Mouse (Mus musculus) midbrain, embryonic 16.5 days (tissue): Measurements from ENCODE around the gene Lgals2. TPM values are rescaled to one million over a fixed set of nuclear protein-coding genes. Genes with fewer than 3 reads are reported as not detected.

Experiments
- ATAC-seq: fragments of 200-750 bp; cut with Nextera tagmentation; 2 replicates; pipeline ENCODE4 v1.8.0; 2017; ENCODE audit warnings: moderate TSS enrichment
- H3K27ac ChIP-seq: fragments of 300-500 bp; sonication (generic); 2 replicates; pipeline ENCODE4 v1.5.1; 2014; ENCODE audit warnings: mild to moderate bottlenecking, low read length, mixed read lengths
- H3K27me3 ChIP-seq: fragments of 300-500 bp; sonication (generic); 2 replicates; pipeline ENCODE4 v1.6.1; 2014; ENCODE audit warnings: low read depth, low read length, mixed read lengths; ENCODE audit not compliant: control insufficient read depth, insufficient read depth
- H3K36me3 ChIP-seq: fragments of 300-500 bp; sonication (generic); 2 replicates; pipeline ENCODE4 v1.6.1; 2014; ENCODE audit warnings: mild to moderate bottlenecking, low read length, moderate library complexity, mixed read lengths; ENCODE audit not compliant: control insufficient read depth, insufficient read depth
- H3K4me1 ChIP-seq: fragments of 300-500 bp; sonication (generic); 2 replicates; pipeline ENCODE4 v1.6.1; 2014; ENCODE audit warnings: mild to moderate bottlenecking, low read length, mixed read lengths; ENCODE audit not compliant: control insufficient read depth, insufficient read depth
- H3K4me2 ChIP-seq: fragments of 300-500 bp; sonication (generic); 2 replicates; pipeline ENCODE4 v1.6.1; 2014; ENCODE audit warnings: mild to moderate bottlenecking, low read length, mixed read lengths
- H3K4me3 ChIP-seq: fragments of 300-500 bp; sonication (generic); 2 replicates; pipeline ENCODE4 v1.5.1; 2014; ENCODE audit warnings: low read depth, mild to moderate bottlenecking, low read length, moderate library complexity, mixed read lengths
- H3K9ac ChIP-seq: fragments of 300-500 bp; sonication (generic); 2 replicates; pipeline ENCODE4 v1.6.1; 2014; ENCODE audit warnings: low read depth, low read length, mixed read lengths
- H3K9me3 ChIP-seq: fragments of 300-500 bp; sonication (generic); replicated peaks from 2 replicates; pipeline ENCODE4 v1.6.1; 2014; ENCODE audit warnings: mild to moderate bottlenecking, low read length, mixed read lengths; ENCODE audit not compliant: control insufficient read depth, poor library complexity, severe bottlenecking
- WGBS: fragments of 180-500 bp; shearing (Covaris S2); extraction: QIAGEN DNeasy Blood & Tissue Kit; methylation state at CpG from one replicate; pipeline ENCODE4 v1.1.7; 2014; 5-methylcytosine and 5-hydroxymethylcytosine counted together
- polyA plus RNA-seq: library from polyadenylated mRNA; unstranded; fragments of >200 nt; fragmentation: Nextera tagmentation; extraction: Ambion mirVana; gene quantifications from 2 replicates; pipeline ENCODE4 v1.2.1, GENCODE M21; 2015

Gene Lgals2
- polyA plus RNA-seq, 1 experiment from 2014 or later: not detected

GRCm38 (mm10) chr15:78868398-78868797 lies 13.1 kb upstream of the Lgals2 start:
- no peaks in the 10 kb centered on the region for H3K4me1 ChIP-seq
- peak; percentile 70 for ATAC-seq
- no peak overlapping the region for H3K4me3 ChIP-seq
- 16% methylated on average over 9 of the region's 9 CpGs for WGBS
- H3K27ac ChIP-seq: peak overlapping the region; percentile 64
- no peaks in the 10 kb centered on the region for H3K9me3 ChIP-seq
- H3K9ac ChIP-seq: no peak overlapping the region
- no peaks in the 10 kb centered on the region for H3K36me3 ChIP-seq
- H3K4me2 ChIP-seq: no peak overlapping the region
- H3K27me3 ChIP-seq: no peaks in the 10 kb centered on the region

- Histone ChIP-seq H3K27me3 (no peaks in the 10 kb centered on the region), H3K27ac (no peak overlapping the region), H3K4me3 (no peak overlapping the region), H3K9me3 (no peaks in the 10 kb centered on the region), H3K9ac (no peak overlapping the region), H3K4me1 (no peaks in the 10 kb centered on the region), H3K36me3 (no peaks in the 10 kb centered on the region), H3K4me2 (no peak overlapping the region)
- no peak for ATAC-seq
- WGBS: 57% methylated on average over 9 of the region's 13 CpGs
Measured at GRCm38 (mm10) chr15:78863852-78864253, 8.5 kb upstream of the Lgals2 start.

GRCm38 (mm10) chr15:78863154-78863553 lies 7.8 kb upstream of the Lgals2 start:
- Histone ChIP-seq H3K27me3 (no peaks in the 10 kb centered on the region), H3K4me3 (no peak overlapping the region), H3K9ac (no peak overlapping the region), H3K4me2 (no peak overlapping the region), H3K36me3 (no peaks in the 10 kb centered on the region), H3K27ac (no peak overlapping the region), H3K4me1 (no peaks in the 10 kb centered on the region), H3K9me3 (no peaks in the 10 kb centered on the region)
- ATAC-seq: no peak
- WGBS: 78% methylated on average over 2 of the region's 2 CpGs

GRCm38 (mm10) chr15:78862280-78862679 lies 7.0 kb upstream of the Lgals2 start:
- no peaks in the 10 kb centered on the region for H3K9me3 ChIP-seq
- WGBS: 91% methylated on average over 5 of the region's 5 CpGs
- H3K4me2 ChIP-seq: no peak overlapping the region
- H3K27ac ChIP-seq: no peak overlapping the region
- H3K36me3 ChIP-seq: no peaks in the 10 kb centered on the region
- H3K9ac ChIP-seq: no peak overlapping the region
- no peak overlapping the region for H3K4me3 ChIP-seq
- ATAC-seq: no peak
- no peaks in the 10 kb centered on the region for H3K4me1 ChIP-seq
- H3K27me3 ChIP-seq: no peaks in the 10 kb centered on the region

GRCm38 (mm10) chr15:78859714-78860113 lies 4.4 kb upstream of the Lgals2 start:
- Histone ChIP-seq H3K9me3 (no peaks in the 10 kb centered on the region), H3K4me3 (no peak overlapping the region), H3K4me2 (no peak overlapping the region), H3K9ac (no peak overlapping the region), H3K4me1 (no peaks in the 10 kb centered on the region), H3K27ac (no peak overlapping the region), H3K36me3 (no peaks in the 10 kb centered on the region), H3K27me3 (no peaks in the 10 kb centered on the region)
- WGBS: 83% methylated on average over 6 of the region's 6 CpGs
- ATAC-seq: no peak

GRCm38 (mm10) chr15:78859311-78859710 lies 4.0 kb upstream of the Lgals2 start:
- H3K4me1 ChIP-seq: no peaks in the 10 kb centered on the region
- no peak for ATAC-seq
- 80% methylated on average over 4 of the region's 4 CpGs for WGBS

GRCm38 (mm10) chr15:78857009-78857408 lies 1.7 kb upstream of the Lgals2 start:
- no peaks in the 10 kb centered on the region for H3K36me3 ChIP-seq

More at GRCm38 (mm10) chr15:78859311-78859710, 4.0 kb upstream of the Lgals2 start:
- no peak overlapping the region for H3K4me3 ChIP-seq
- no peak overlapping the region for H3K27ac ChIP-seq
- H3K27me3 ChIP-seq: no peaks in the 10 kb centered on the region
- no peaks in the 10 kb centered on the region for H3K36me3 ChIP-seq
- H3K4me2 ChIP-seq: no peak overlapping the region
- H3K9me3 ChIP-seq: no peaks in the 10 kb centered on the region
- no peak overlapping the region for H3K9ac ChIP-seq

GRCm38 (mm10) chr15:78851505-78852153 lies 3.7 kb downstream of the Lgals2 start:
- peak overlapping the region; percentile 23; the same call in 1 of the 2 replicates for H3K4me2 ChIP-seq

More at GRCm38 (mm10) chr15:78857009-78857408, 1.7 kb upstream of the Lgals2 start:
- Histone ChIP-seq H3K9ac (no peak overlapping the region), H3K27me3 (no peaks in the 10 kb centered on the region), H3K27ac (no peak overlapping the region), H3K4me3 (no peak overlapping the region), H3K4me2 (no peak overlapping the region), H3K9me3 (no peaks in the 10 kb centered on the region), H3K4me1 (no peaks in the 10 kb centered on the region)
- ATAC-seq: no peak
- WGBS: 84% methylated on average over 7 of the region's 7 CpGs

GRCm38 (mm10) chr15:78850944-78851343 lies 4.4 kb downstream of the Lgals2 start:
- 76% methylated on average over 6 of the region's 6 CpGs for WGBS
- no peak overlapping the region for H3K4me2 ChIP-seq
- H3K4me3 ChIP-seq: no peak overlapping the region
- H3K4me1 ChIP-seq: no peaks in the 10 kb centered on the region
- no peaks in the 10 kb centered on the region for H3K27me3 ChIP-seq
- H3K27ac ChIP-seq: no peak overlapping the region
- no peaks in the 10 kb centered on the region for H3K9me3 ChIP-seq
- no peak for ATAC-seq
- H3K9ac ChIP-seq: no peak overlapping the region
- H3K36me3 ChIP-seq: no peaks in the 10 kb centered on the region

More at GRCm38 (mm10) chr15:78851505-78852153, 3.7 kb downstream of the Lgals2 start:
- Histone ChIP-seq H3K4me1 (no peaks in the 10 kb centered on the region), H3K4me3 (no peak overlapping the region), H3K27ac (no peak overlapping the region), H3K9me3 (no peaks in the 10 kb centered on the region), H3K36me3 (no peaks in the 10 kb centered on the region), H3K27me3 (no peaks in the 10 kb centered on the region), H3K9ac (no peak overlapping the region)
- peak; percentile 70 for ATAC-seq
- WGBS: 17% methylated on average over 13 of the region's 13 CpGs
